Mouse (Mus musculus): ENCODE measurements at regions not wholly inside any gene's neighbourhood (a gene's known extent, or its start where the extent isn't known, plus 50 kb on each side); places are given as distances from the start of the nearest gene placed in this dataset.

DNA sequence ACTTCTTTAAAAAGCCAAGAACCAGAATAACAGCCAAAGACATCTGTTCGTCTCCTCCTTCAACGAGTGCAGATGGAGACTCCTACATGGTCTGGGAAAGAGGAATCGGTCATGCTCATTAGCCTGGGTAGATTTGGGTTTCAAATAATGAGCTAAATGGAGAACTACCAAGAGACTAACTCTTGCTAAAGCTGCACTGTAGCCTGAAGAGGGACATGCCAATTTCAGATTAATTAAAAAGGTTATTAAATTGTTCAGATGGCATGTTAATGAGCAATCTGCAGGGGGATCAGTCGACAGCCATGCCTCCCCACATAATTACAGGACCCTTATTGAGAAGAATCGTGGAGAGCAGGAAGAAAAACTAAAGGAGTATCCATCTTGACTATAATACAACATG lies 386.1 kb downstream of the Nedd1 start (continued):
- no peak for TF ChIP-seq RAD21 (IDR thresholded peaks at IDR 0.05; ENCODE audit: low read depth, low read length)

DNA sequence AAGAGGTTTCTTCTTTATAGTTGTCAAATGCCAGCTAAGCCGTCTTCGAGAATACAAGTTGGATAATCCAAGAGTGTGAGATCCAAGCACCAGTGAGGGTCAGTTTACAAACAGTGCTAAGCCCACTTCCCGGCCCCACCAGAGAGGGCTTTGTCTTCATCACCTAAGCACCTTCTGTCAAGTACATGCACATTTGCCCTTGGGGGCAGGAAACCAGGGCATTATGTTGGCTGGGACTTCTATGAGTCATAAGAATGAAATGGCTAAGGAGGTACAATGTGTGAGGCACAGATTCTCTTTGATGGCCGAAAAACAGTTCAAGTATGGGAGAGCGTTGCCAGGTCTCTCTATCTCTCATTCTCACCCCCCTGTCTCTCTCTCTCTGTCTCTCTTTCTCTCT lies 387.1 kb downstream of the Nedd1 start:
- no peaks in the 10 kb centered on the region for H3K79me2 ChIP-seq (ENCODE audit: control insufficient read depth, insufficient read depth, low read length, poor library complexity)
- no peak overlapping the region for H3K9ac ChIP-seq (ENCODE audit: control insufficient read depth, low read depth, low read length, poor library complexity, severe bottlenecking)
- TF ChIP-seq EP300 (IDR thresholded peaks at IDR 0.05; ENCODE audit: low read depth in 1 of 2, low read length in 2 of 2) (no peak), MAZ (IDR thresholded peaks at IDR 0.05; ENCODE audit: low read depth, low read length) (no peak), HCFC1 (IDR thresholded peaks at IDR 0.05; ENCODE audit: low read depth, low read length) (no peak), TCF12 (IDR thresholded peaks at IDR 0.05; ENCODE audit: low read depth, low read length) (no peak), TAL1 (IDR thresholded peaks at IDR 0.05; ENCODE audit: low read length) (no peak), MAX (IDR thresholded peaks at IDR 0.05; ENCODE audit: low read length) (no peak), ETS1 (IDR thresholded peaks at IDR 0.05; ENCODE audit: low read depth, low read length) (no peak), GATA1 (IDR thresholded peaks at IDR 0.05; ENCODE audit: low read depth, low read length) (no peak)
- no peaks in the 10 kb centered on the region for H3K36me3 ChIP-seq (ENCODE audit: control insufficient read depth in 1 of 2, insufficient read depth in 2 of 2, low read length in 2 of 2)
- H3K4me3 ChIP-seq (ENCODE audit: control insufficient read depth in 1 of 2, insufficient read depth in 1 of 2, low read depth in 2 of 2, low read length in 2 of 2) = no peak overlapping the region
- H3K27me3 ChIP-seq (ENCODE audit: control insufficient read depth in 1 of 2, insufficient read depth in 2 of 2, low read length in 2 of 2) = no peaks in the 10 kb centered on the region
- no peaks in the 10 kb centered on the region for H3K4me1 ChIP-seq (ENCODE audit: control insufficient read depth in 1 of 2, insufficient read depth in 2 of 2, low read length in 2 of 2)
- no peaks in the 10 kb centered on the region for H3K9me3 ChIP-seq (replicated peaks; ENCODE audit: insufficient read depth, low read length)
- no peak for DNase-seq (ENCODE audit: low read depth, low spot score)
- no peak overlapping the region for H3K27ac ChIP-seq (ENCODE audit: control insufficient read depth, low read depth, low read length)

DNA sequence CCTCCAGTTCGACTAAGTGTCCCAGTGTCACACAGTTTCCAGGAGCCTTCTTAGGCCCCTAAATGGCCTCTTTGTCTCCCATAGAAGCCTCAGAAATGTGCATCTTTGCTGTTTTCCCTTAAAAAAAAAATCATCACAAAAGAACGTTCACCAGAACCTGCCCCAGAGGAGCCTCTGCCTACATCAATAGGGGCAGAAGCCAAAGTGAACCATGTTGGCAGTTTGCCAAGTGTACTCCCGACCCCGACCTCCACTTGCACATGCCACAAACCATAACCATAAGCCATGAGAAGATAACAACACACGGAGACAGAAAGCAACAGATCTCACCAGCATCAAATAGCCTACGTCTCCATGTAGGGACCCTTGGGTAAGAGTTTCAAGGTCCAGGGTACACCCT lies 388.4 kb downstream of the Nedd1 start:
- H3K79me2 ChIP-seq (ENCODE audit: control insufficient read depth, insufficient read depth, low read length, poor library complexity) = no peaks in the 10 kb centered on the region
- TF ChIP-seq MYB (IDR thresholded peaks at IDR 0.05; ENCODE audit: low read depth, low read length) (no peak), GABPA (IDR thresholded peaks at IDR 0.05; ENCODE audit: low read depth, low read length) (no peak), MYC (IDR thresholded peaks at IDR 0.05; ENCODE audit: low read depth, low read length) (no peak)
- H3K4me3 ChIP-seq (ENCODE audit: control insufficient read depth in 1 of 2, insufficient read depth in 1 of 2, low read depth in 2 of 2, low read length in 2 of 2) = no peak overlapping the region
- no peak overlapping the region for H3K9ac ChIP-seq (ENCODE audit: control insufficient read depth, low read depth, low read length, poor library complexity, severe bottlenecking)
- H3K27me3 ChIP-seq (ENCODE audit: control insufficient read depth in 1 of 2, insufficient read depth in 2 of 2, low read length in 2 of 2) = no peaks in the 10 kb centered on the region
- H3K36me3 ChIP-seq (ENCODE audit: control insufficient read depth in 1 of 2, insufficient read depth in 2 of 2, low read length in 2 of 2) = no peaks in the 10 kb centered on the region
- no peaks in the 10 kb centered on the region for H3K4me1 ChIP-seq (ENCODE audit: control insufficient read depth in 1 of 2, insufficient read depth in 2 of 2, low read length in 2 of 2)
- no peaks in the 10 kb centered on the region for H3K9me3 ChIP-seq (replicated peaks; ENCODE audit: insufficient read depth, low read length)
- no peak overlapping the region for H3K27ac ChIP-seq (ENCODE audit: control insufficient read depth, low read depth, low read length)
- no peak for DNase-seq (ENCODE audit: low read depth, low spot score)

DNA sequence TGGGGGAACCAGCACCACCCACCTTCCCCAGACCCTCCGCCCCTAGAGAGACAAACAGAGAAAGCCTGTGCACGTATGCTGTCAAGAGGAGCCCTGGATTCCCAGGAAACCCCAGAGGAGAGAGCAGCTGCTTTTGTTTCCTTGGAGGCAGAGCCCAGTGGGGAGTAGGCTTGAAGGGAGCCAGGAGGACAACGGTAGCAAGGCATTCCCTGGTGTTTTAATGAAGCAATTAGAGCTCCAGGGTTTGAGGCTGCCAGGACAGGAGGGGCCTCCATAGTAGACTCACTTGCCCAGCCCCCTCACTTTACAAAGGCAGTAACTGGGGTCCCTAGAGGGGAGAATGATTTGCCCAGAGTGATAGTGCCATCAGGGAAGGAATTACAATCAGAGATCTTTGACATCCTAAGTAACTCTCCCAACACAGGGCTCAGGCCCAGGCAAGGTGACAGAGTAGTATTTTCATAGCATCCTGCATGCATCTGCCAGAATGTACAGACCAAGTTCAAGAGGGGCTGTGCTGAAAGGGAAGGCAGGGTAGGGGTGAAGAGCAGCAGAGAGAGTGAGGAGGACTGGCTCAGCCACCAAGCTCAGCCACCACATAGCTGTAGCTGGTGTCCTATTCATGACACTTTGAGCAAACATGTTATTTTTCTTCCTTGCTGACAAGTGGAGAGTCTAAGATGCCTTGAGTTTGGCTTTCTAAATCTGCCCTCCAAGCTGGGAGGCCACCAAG lies 389.0 kb downstream of the Nedd1 start:
- H3K9me3 ChIP-seq (replicated peaks; ENCODE audit: insufficient read depth, low read length) = no peaks in the 10 kb centered on the region
- no peak overlapping the region for H3K4me3 ChIP-seq (ENCODE audit: control insufficient read depth in 1 of 2, insufficient read depth in 1 of 2, low read depth in 2 of 2, low read length in 2 of 2)
- no peak for DNase-seq (ENCODE audit: low read depth, low spot score)
- H3K79me2 ChIP-seq (ENCODE audit: control insufficient read depth, insufficient read depth, low read length, poor library complexity) = no peaks in the 10 kb centered on the region
- no peaks in the 10 kb centered on the region for H3K36me3 ChIP-seq (ENCODE audit: control insufficient read depth in 1 of 2, insufficient read depth in 2 of 2, low read length in 2 of 2)
- H3K27ac ChIP-seq (ENCODE audit: control insufficient read depth, low read depth, low read length) = no peak overlapping the region
- H3K9ac ChIP-seq (ENCODE audit: control insufficient read depth, low read depth, low read length, poor library complexity, severe bottlenecking) = no peak overlapping the region
- no peaks in the 10 kb centered on the region for H3K4me1 ChIP-seq (ENCODE audit: control insufficient read depth in 1 of 2, insufficient read depth in 2 of 2, low read length in 2 of 2)
- H3K27me3 ChIP-seq (ENCODE audit: control insufficient read depth in 1 of 2, insufficient read depth in 2 of 2, low read length in 2 of 2) = no peaks in the 10 kb centered on the region
- TF ChIP-seq CHD2 (IDR thresholded peaks at IDR 0.05; ENCODE audit: low read length) (no peak), POLR2AphosphoS2 (IDR thresholded peaks at IDR 0.05; ENCODE audit: low read length) (no peak), GATA1 (IDR thresholded peaks at IDR 0.05; ENCODE audit: low read depth, low read length) (no peak), MAZ (IDR thresholded peaks at IDR 0.05; ENCODE audit: low read depth, low read length) (no peak), MYC (IDR thresholded peaks at IDR 0.05; ENCODE audit: low read depth, low read length) (no peak), CTCF (IDR thresholded peaks at IDR 0.05 in 2 of 3, conservative IDR thresholded peaks at IDR 0.05 in 1 of 3; ENCODE audit: control insufficient read depth in 1 of 3, insufficient read depth in 1 of 3, low read depth in 2 of 3, low read length in 3 of 3, poor library complexity in 1 of 3, severe bottlenecking in 1 of 3) (no peak), BHLHE40 (IDR thresholded peaks at IDR 0.05; ENCODE audit: borderline replicate concordance, low read depth, low read length) (no peak), MEF2A (IDR thresholded peaks at IDR 0.05; ENCODE audit: extremely low read depth, insufficient replicate concordance, low read depth, low read length, poor library complexity, severe bottlenecking) (no peak), MAX (IDR thresholded peaks at IDR 0.05; ENCODE audit: low read length) (no peak), POLR2A (IDR thresholded peaks at IDR 0.05; ENCODE audit: control insufficient read depth in 1 of 2, insufficient read depth in 1 of 2, low read depth in 1 of 2, low read length in 2 of 2, poor library complexity in 1 of 2) (no peak), ELF1 (IDR thresholded peaks at IDR 0.05; ENCODE audit: low read depth, low read length) (no peak), RCOR1 (IDR thresholded peaks at IDR 0.05; ENCODE audit: low read depth, low read length) (no peak), TBP (IDR thresholded peaks at IDR 0.05; ENCODE audit: low read depth, low read length) (no peak)

Measured in MEL (cell line).